Mouse (Mus musculus): ENCODE results near the gene Wdr13. TPM values are rescaled to one million over a fixed set of nuclear protein-coding genes. Genes with fewer than 3 reads are reported as not detected.

Wdr13 gene
- polyA plus RNA-seq, 1 experiment from 2014 or later = 27.9 TPM

DNA sequence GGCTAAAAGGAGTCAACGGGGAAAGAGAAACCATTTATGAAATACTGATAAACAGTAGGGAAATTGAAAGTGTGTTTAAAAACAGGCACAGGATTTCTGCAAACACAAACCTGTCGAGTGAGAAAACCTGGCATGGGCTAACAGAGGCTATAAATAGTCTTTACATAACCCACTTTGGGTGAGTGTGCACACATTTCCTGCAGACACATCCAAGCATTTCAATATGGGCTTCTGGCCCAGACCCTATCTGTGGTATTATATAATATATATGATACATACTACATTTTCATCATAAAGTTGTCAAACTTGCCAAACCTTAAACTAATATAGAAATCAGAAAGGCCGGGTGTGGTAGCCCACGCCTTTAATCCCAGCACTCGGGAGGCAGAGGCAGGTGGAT, 30.4 kb upstream of the Wdr13 start:
- no peak for ATAC-seq (ENCODE audit: insufficient number of reproducible peaks, insufficient read depth, low FRiP score, low read depth)
- Histone ChIP-seq H3K27ac (ENCODE audit: low read length) (no peak overlapping the region), H3K27me3 (ENCODE audit: control insufficient read depth, insufficient read depth, low read length) (no peaks in the 10 kb centered on the region)

DNA sequence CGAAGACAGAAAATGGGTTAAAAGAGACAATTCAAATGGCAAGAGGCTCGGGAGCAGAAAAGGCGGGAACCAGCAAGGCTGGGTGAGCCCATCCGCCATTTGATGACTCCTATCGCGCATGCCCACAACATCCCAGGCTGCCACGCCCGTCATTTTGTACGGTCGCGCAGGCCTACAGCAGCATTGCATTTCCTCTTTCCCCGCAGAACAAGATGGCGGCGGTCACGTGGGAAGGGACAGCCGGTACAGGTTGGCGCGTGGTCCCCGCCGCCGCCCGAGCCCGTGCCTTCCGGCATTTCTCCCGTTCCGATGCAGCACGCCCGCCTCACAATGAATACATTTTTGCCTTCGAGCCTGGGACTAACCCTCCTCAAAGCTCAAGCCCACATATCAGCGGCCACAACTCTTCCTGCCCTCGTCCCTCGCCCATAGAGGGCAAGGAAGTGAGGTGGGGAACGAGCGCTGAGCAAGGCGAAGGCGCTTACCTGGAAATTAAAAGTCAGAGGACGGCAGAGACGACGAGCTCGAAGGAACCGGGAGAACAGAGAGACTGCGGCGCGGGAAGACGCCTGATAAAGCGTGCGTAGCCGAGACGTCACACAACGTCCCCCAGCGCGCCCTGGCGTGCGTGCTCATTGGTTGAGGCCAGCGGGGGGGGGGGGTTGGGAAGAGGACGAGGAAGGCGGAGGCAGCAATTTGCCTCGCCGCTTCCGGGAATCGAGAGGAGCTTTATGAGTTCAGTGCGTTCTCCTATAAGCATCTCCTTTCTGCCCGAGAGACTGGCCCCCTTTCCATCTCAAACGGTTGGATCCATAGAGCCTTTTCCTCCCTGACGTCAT, 12.7 kb upstream of the Wdr13 start, which contains the start of gene Rbm3:
Gene Rbm3, minus strand, starts transcription at position 728 of the 839 bp plus-strand sequence.
- peak within 1 kb of the TSS; percentile 98 for H3K27ac ChIP-seq (ENCODE audit: low read length)
- peaks cover 11% of the 10 kb centered on the region for H3K36me3 ChIP-seq (ENCODE audit: control insufficient read depth, insufficient read depth, low read length)
- H3K27me3 ChIP-seq (ENCODE audit: control insufficient read depth, insufficient read depth, low read length) = no peaks in the 10 kb centered on the region
- peak within 1 kb of the TSS; percentile 58 for H3K4me3 ChIP-seq (ENCODE audit: low read depth, low read length)
- peak within 1 kb of the TSS; percentile 71 for H3K9ac ChIP-seq (replicated peaks; ENCODE audit: low read depth, low read length)
- peak; percentile 95 for ATAC-seq (ENCODE audit: insufficient number of reproducible peaks, insufficient read depth, low FRiP score, low read depth)
- H3K9me3 ChIP-seq (ENCODE audit: control insufficient read depth, low read depth, low read length) = no peaks in the 10 kb centered on the region
- WGBS = 19% methylated on average over 64 of the region's 65 CpGs
- peak within 1 kb of the TSS; percentile 59 for H3K4me2 ChIP-seq (replicated peaks; ENCODE audit: low read depth, low read length)
- H3K4me1 ChIP-seq (ENCODE audit: control insufficient read depth, insufficient read depth, low read length) = peaks cover 4% of the 10 kb centered on the region; the same call in 1 of the 2 replicates

More for the DNA sequence above, 30.4 kb upstream of the Wdr13 start:
- Histone ChIP-seq H3K4me1 (ENCODE audit: control insufficient read depth, insufficient read depth, low read length) (no peaks in the 10 kb centered on the region), H3K9ac (replicated peaks; ENCODE audit: low read depth, low read length) (no peak overlapping the region), H3K4me3 (ENCODE audit: low read depth, low read length) (no peak overlapping the region), H3K36me3 (ENCODE audit: control insufficient read depth, insufficient read depth, low read length) (no peaks in the 10 kb centered on the region), H3K4me2 (replicated peaks; ENCODE audit: low read depth, low read length) (no peak overlapping the region), H3K9me3 (ENCODE audit: control insufficient read depth, low read depth, low read length) (no peaks in the 10 kb centered on the region)
- 76% methylated on average over 5 of the region's 5 CpGs for WGBS

DNA sequence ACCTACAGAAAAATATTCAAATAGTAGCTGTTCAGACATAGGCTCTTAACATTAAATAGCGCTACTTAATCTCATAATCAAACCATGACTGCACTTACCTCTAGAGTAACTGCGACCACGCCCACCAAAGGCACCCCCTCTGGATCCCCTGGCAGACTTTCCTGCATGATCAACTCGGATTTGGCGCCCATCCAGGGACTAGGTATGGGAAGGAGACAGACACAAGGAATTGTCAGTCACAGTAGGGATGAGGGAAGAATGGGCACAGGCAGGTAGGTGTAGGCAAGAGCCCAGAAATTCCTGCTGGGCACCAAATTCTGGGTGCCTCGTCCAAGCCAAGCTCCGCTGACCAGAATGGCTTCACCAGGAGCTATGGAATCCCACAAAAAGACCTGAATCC, 11.1 kb upstream of the Wdr13 start:
- Histone ChIP-seq H3K4me3 (ENCODE audit: low read depth, low read length) (peak overlapping the region; percentile 58), H3K27me3 (ENCODE audit: control insufficient read depth, insufficient read depth, low read length) (no peaks in the 10 kb centered on the region), H3K9ac (replicated peaks; ENCODE audit: low read depth, low read length) (peak overlapping the region; percentile 71; the same call in 1 of the 2 replicates), H3K4me1 (ENCODE audit: control insufficient read depth, insufficient read depth, low read length) (peaks cover 4% of the 10 kb centered on the region; the same call in 1 of the 2 replicates), H3K27ac (ENCODE audit: low read length) (no peak overlapping the region), H3K9me3 (ENCODE audit: control insufficient read depth, low read depth, low read length) (no peaks in the 10 kb centered on the region), H3K36me3 (ENCODE audit: control insufficient read depth, insufficient read depth, low read length) (peaks cover 11% of the 10 kb centered on the region), H3K4me2 (replicated peaks; ENCODE audit: low read depth, low read length) (peak overlapping the region; percentile 59)
- ATAC-seq (ENCODE audit: insufficient number of reproducible peaks, insufficient read depth, low FRiP score, low read depth) = no peak
- 78% methylated on average over 7 of the region's 7 CpGs for WGBS

DNA sequence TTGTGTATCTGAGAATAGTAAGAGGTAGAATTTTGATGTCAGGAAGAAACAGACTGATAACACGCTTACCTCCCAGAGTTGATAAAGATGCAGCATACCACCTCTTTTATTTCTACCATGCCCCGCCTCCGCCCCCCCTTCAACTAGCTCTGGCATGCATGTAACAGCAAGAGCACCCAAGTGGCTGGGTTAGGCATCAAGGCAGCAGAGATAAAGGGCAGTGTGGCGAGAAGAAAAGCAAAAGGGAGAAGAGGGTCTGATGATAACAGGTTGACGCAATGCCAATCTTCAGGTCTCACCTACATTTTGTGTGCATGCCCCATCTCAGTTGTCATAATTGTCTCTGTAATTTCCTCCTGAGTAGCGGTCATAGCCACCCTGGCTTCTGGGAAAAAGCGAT, 10.3 kb upstream of the Wdr13 start:
- no peaks in the 10 kb centered on the region for H3K27me3 ChIP-seq (ENCODE audit: control insufficient read depth, insufficient read depth, low read length)
- no peaks in the 10 kb centered on the region for H3K9me3 ChIP-seq (ENCODE audit: control insufficient read depth, low read depth, low read length)
- H3K4me2 ChIP-seq (replicated peaks; ENCODE audit: low read depth, low read length) = no peak overlapping the region
- H3K9ac ChIP-seq (replicated peaks; ENCODE audit: low read depth, low read length) = no peak overlapping the region
- no peak for ATAC-seq (ENCODE audit: insufficient number of reproducible peaks, insufficient read depth, low FRiP score, low read depth)
- 84% methylated on average over 7 of the region's 7 CpGs for WGBS
- H3K4me3 ChIP-seq (ENCODE audit: low read depth, low read length) = no peak overlapping the region
- no peak overlapping the region for H3K27ac ChIP-seq (ENCODE audit: low read length)
- H3K36me3 ChIP-seq (ENCODE audit: control insufficient read depth, insufficient read depth, low read length) = peaks cover 11% of the 10 kb centered on the region
- H3K4me1 ChIP-seq (ENCODE audit: control insufficient read depth, insufficient read depth, low read length) = peaks cover 4% of the 10 kb centered on the region; the same call in 1 of the 2 replicates

DNA sequence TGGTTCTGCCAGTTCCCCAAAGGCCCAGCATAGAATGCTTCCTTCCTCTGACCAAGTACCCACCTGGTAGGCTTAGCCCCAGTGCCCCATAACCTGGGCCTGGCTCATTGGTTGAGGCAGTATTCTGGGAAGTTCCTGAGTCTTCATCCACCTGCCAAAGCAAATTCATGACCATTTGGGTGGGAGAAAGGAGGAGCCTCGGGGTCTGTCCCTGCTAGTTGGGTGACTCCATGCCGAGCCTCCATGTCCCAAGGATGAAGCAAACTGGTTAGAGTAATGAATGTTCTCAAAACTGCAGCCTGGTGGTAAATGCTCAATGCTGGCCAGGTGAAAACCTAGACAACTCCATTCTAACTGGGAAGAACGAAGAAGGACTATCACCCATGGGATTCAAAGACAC, 8.4 kb upstream of the Wdr13 start:
- Histone ChIP-seq H3K36me3 (ENCODE audit: control insufficient read depth, insufficient read depth, low read length) (peaks cover 11% of the 10 kb centered on the region), H3K4me1 (ENCODE audit: control insufficient read depth, insufficient read depth, low read length) (peaks cover 4% of the 10 kb centered on the region; the same call in 1 of the 2 replicates), H3K9ac (replicated peaks; ENCODE audit: low read depth, low read length) (no peak overlapping the region), H3K27me3 (ENCODE audit: control insufficient read depth, insufficient read depth, low read length) (no peaks in the 10 kb centered on the region), H3K4me2 (replicated peaks; ENCODE audit: low read depth, low read length) (no peak overlapping the region), H3K27ac (ENCODE audit: low read length) (no peak overlapping the region), H3K4me3 (ENCODE audit: low read depth, low read length) (no peak overlapping the region), H3K9me3 (ENCODE audit: control insufficient read depth, low read depth, low read length) (no peaks in the 10 kb centered on the region)
- ATAC-seq (ENCODE audit: insufficient number of reproducible peaks, insufficient read depth, low FRiP score, low read depth) = no peak
- 79% methylated on average over 3 of the region's 3 CpGs for WGBS

DNA sequence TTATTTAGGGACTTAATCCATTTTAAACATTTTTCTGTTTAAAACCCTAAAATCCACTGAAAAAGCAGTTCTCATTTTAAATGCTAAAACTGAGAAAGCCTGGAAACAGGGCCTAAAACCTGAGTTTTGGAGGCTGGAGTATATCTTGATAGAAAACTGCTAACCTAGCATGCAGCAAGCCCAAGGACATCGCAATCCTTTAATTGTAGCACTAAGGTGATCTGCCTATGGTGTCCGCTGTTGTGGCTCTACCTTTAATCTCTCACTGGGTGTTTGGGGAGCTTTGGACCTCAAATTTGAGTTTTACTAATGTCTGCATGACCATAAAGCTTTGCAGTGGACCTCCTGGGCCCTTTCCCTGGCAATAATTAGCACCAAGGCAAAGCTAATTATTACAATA, 7.8 kb upstream of the Wdr13 start:
- WGBS = 83% methylated on average over 2 of the region's 2 CpGs

DNA sequence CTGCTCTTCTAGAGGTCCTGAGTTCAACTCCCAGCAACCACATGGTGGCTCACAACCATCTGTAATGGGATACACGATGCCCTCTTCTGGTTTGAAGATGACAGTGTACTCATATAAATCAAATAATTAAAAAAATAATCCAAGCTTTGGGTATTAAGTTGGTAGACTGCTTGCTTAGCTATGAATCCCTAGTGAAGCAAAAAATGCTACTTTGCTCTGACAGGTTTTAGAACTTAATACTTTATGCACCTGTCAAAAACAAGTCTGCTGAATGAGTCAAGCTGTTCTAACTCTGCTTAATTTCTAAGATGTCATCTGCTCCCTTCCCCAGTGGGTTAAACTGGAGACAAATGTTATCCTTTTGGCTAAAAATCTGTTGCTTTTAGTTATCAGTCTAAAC, 6.8 kb upstream of the Wdr13 start:
- H3K27ac ChIP-seq (ENCODE audit: low read length) = no peak overlapping the region
- peaks cover 11% of the 10 kb centered on the region for H3K36me3 ChIP-seq (ENCODE audit: control insufficient read depth, insufficient read depth, low read length)

More for the DNA sequence above, 7.8 kb upstream of the Wdr13 start:
- Histone ChIP-seq H3K4me3 (ENCODE audit: low read depth, low read length) (no peak overlapping the region), H3K4me1 (ENCODE audit: control insufficient read depth, insufficient read depth, low read length) (peaks cover 4% of the 10 kb centered on the region; the same call in 1 of the 2 replicates), H3K27ac (ENCODE audit: low read length) (no peak overlapping the region), H3K36me3 (ENCODE audit: control insufficient read depth, insufficient read depth, low read length) (peaks cover 11% of the 10 kb centered on the region), H3K9ac (replicated peaks; ENCODE audit: low read depth, low read length) (no peak overlapping the region), H3K27me3 (ENCODE audit: control insufficient read depth, insufficient read depth, low read length) (no peaks in the 10 kb centered on the region), H3K9me3 (ENCODE audit: control insufficient read depth, low read depth, low read length) (no peaks in the 10 kb centered on the region), H3K4me2 (replicated peaks; ENCODE audit: low read depth, low read length) (no peak overlapping the region)
- no peak for ATAC-seq (ENCODE audit: insufficient number of reproducible peaks, insufficient read depth, low FRiP score, low read depth)

DNA sequence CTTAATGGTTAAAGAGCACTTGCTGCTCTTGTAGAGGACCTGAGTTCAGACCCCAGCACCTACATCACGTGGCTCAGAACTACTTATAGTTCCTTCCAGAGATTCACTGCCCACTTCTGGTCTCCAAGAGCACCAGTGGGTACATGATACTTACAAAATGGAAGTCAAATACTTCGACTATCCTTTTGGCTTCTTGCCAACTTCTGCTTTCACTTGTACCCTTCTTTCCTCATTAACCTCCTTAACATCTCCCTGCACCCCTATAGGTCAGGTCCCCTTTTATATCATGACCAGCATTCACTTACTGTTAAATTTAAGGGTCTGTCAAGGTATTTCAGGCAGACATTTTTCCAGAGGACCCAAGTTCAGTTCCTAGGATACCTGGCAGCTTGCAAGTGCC, 3.2 kb upstream of the Wdr13 start:
- 40% methylated on average over 2 of the region's 2 CpGs for WGBS
- Histone ChIP-seq H3K9ac (replicated peaks; ENCODE audit: low read depth, low read length) (no peak overlapping the region), H3K27me3 (ENCODE audit: control insufficient read depth, insufficient read depth, low read length) (no peaks in the 10 kb centered on the region), H3K4me1 (ENCODE audit: control insufficient read depth, insufficient read depth, low read length) (no peaks in the 10 kb centered on the region), H3K4me2 (replicated peaks; ENCODE audit: low read depth, low read length) (no peak overlapping the region), H3K36me3 (ENCODE audit: control insufficient read depth, insufficient read depth, low read length) (no peaks in the 10 kb centered on the region; the same call in 1 of the 2 replicates), H3K9me3 (ENCODE audit: control insufficient read depth, low read depth, low read length) (no peaks in the 10 kb centered on the region), H3K4me3 (ENCODE audit: low read depth, low read length) (no peak overlapping the region), H3K27ac (ENCODE audit: low read length) (no peak overlapping the region)
- no peak for ATAC-seq (ENCODE audit: insufficient number of reproducible peaks, insufficient read depth, low FRiP score, low read depth)

More for the DNA sequence above, 6.8 kb upstream of the Wdr13 start:
- peaks cover 4% of the 10 kb centered on the region; the same call in 1 of the 2 replicates for H3K4me1 ChIP-seq (ENCODE audit: control insufficient read depth, insufficient read depth, low read length)
- ATAC-seq (ENCODE audit: insufficient number of reproducible peaks, insufficient read depth, low FRiP score, low read depth) = no peak
- WGBS = 38% methylated on average over 1 of the region's 1 CpGs
- no peaks in the 10 kb centered on the region for H3K27me3 ChIP-seq (ENCODE audit: control insufficient read depth, insufficient read depth, low read length)
- no peak overlapping the region for H3K9ac ChIP-seq (replicated peaks; ENCODE audit: low read depth, low read length)
- H3K4me2 ChIP-seq (replicated peaks; ENCODE audit: low read depth, low read length) = no peak overlapping the region
- no peaks in the 10 kb centered on the region for H3K9me3 ChIP-seq (ENCODE audit: control insufficient read depth, low read depth, low read length)
- H3K4me3 ChIP-seq (ENCODE audit: low read depth, low read length) = no peak overlapping the region

Data from stomach, embryonic 14.5 days (tissue).